Mouse (Mus musculus) frontal cortex, postnatal 14 days (tissue): Measurements from ENCODE around the gene Cct7.
A peak's percentile ranks its signal among the peaks of the same experiment; 100 is the strongest.

Source experiments
- DNase-seq, 2 experiments: peaks; one replicate each; pipeline ENCODE4 v3.0.0; 2022; ENCODE audit warnings: low spot score in 2 of 2

Cct7 gene

DNA sequence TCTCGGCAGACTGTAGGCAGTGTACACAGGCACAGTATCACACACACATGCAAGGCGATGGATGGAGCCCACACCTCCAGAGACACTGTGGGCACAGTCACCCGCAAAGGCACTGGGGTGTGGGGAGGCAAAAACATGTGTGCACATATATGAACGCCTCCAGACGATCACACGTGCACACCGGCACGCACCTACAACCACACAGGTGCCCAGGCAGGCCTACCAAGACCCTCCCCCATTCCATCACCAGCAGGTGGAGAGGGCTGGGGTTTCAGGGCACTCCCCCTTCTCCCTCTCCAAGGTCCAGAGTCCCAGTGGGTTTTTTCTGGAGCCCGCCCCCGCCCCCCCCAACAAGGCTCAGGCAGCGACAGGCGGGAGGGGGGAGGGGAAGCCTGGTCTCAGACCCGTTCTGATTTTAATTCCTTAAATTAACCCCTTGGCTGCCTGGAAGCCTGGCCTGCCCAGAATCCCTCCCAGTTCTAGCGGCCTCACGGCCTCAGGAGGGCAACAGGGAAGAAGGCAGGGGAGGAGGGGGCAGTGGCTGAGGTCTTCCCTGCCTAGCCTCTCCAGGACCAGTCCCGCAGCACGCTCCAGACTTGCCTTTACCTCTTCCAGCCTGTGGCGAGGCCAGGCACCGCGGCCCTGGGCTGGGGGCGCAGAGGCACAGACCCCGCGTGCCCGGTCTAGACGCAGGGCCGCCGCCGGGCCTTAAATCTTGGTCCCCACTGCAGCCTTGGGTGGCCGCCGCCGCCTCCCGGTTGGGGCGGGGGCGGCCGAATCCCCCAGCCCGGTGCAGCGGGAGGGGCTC is 51.0 kb downstream of the Cct7 start:
- peak in 1 of 2 experiments; percentile 27 for DNase-seq

DNA sequence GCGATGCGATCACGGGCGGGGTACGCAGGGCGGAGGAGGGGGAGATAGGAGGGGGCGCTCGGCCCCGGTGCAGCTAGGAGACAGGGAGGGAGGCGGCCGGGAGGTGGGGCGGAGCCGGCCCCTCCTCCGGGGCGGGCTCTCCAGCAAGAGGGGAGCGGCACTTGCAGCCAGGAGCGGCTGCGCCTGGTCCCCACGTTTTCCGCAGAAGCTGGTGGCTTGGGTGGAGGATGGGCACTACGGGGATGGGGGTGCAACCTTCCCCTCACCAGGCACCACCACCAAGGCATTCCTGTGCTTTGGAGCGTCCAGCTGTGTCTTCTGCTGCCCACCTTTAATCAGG is 51.6 kb downstream of the Cct7 start, which contains the start of gene Fbxo41:
Fbxo41 (minus strand) TSS at position 84 of the 340 bp plus-strand sequence.
- peak; percentile 61 to 66 for DNase-seq

DNA sequence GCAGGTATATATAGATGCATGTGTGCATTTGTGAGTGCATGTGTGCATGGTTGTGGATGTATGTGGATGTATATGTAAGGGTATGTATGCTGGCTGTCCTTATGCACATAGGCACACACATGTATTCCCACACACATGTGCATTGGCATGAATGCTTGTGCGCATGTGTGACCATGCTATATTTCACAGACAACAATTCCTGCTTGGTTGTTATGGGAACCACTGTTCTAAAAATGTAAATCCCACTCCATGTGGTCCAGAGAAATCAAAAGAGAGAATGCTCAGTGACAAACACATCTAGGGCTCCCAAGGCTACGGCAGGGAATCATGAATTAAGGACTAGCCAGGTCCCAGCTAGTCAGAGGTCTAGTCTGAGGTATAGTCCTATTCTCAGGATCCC is 53.6 kb downstream of the Cct7 start:
- DNase-seq, result no peak

DNA sequence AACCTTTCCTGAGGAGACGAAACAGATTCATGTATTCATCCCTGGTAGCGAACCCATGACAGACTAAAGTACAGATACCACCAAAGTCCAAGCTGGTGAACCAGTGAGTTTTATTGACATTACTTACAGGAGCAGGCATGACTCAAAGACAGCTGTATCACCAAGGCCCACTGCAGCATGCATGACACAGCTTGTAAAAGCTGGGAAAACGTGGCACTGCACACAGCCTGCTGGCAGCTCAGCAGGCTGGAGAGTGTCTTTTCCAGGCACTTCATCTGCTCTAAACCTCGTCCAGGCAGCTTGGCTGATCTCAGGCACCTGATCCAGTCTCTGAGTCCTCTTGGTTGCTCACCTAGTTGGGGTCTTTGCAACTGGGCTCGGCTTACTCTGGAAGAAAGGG is 57.3 kb downstream of the Cct7 start:
- no peak for DNase-seq

GRCm38 (mm10) chr6:85510476-85510875 is 59.2 kb downstream of the Cct7 start:
- peak; percentile 56 to 76 for DNase-seq

GRCm38 (mm10) chr6:85511286-85512055 is 60.2 kb downstream of the Cct7 start:
- peak in 1 of 2 experiments; percentile 22 for DNase-seq

- DNase-seq, result no peak
These were observed 60.7 kb downstream of the Cct7 start for GRCm38 (mm10) chr6:85512056-85512440.

DNA sequence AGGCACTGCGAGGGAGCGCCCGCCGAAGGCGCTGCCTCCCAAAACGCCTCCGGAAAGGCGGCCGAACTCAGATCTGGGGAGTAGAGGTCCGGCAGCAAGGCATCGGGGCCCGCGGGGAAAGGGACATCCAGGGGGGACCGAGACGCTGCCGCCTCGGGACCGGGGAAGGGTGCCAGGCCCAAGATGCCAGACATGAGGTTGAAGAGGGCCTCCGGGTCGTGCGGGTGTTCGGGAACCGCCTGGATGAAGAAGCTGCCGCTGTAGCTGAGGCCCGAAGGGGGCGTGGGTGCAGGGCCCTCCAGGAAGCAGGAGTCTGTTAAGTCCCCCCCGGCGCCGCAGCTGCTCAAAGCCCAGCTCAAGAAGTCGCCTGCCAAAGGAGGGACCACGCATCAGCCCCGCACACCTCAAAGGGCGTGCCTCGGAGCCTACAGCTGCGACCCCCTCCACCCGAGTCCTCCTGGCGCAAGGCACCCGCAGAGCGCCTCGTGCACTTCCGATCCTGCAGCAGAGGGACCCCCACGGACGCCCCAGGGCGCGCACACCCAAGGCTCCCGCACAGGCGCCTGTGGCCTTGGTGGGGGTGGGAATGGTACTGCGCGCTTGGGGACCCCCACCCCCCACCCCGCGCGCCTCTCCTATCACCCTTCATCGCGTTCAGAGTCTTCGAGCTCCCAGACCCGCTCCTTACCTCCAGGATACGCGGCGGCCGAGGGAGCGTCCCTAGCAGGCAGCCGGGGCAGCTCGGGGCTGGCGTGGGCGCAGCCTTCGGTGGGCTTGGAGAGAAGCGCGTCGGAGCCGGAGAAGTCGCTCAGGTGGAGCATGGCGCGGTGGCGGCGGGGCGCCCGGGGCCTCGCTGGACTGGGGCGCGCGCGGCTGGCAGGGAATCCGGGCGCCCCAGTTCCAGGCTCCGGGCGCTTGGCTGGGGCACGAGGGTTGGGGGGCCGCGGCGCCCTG is 61.5 kb downstream of the Cct7 start:
- DNase-seq, result peak; percentile 31 to 40

DNA sequence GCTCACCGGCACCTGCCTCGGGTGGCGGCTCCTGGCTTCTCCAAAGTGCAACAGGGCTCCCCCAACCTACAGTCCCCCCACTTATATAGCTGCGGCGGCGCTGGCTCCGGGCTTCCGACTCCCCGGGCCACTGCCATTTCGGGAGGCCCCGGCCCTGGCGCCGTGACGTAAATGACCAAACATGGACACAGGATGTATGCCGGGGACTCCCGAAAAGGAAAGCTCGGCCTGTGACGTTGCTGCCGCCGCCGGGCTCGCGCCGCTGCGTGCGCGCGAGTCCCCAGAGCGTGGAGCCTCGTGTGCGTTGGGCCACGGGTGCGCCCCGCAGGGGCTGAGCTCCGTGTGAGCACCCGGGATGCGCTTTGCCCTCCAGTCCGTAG is 62.2 kb downstream of the Cct7 start, which contains the start of gene Egr4:
Egr4 (minus strand) TSS at position 59 of the 380 bp plus-strand sequence.
- peak; percentile 88 to 89 for DNase-seq

DNA sequence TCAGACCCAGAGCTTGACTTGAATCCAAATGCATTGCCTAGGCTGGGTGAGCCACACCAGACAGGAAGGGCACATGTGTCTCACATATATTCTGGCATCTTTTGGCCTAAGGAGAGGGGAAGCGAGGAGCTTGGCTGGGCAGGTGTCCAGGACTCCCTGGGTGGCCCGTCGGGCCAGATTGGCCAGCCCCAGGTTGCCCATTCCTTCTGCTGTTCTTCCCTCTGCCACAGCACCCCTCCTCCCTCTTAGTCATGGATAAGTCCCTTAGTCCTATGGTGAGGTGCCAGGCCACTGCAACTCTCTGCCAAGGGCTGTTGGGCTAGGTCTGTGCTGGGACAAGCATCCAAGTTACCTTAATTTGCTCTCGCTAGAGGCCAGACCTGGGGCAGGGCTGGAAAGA is 64.6 kb downstream of the Cct7 start:
- no peak for DNase-seq
